Mouse (Mus musculus): ENCODE measurements around the gene Lrrc56.
A peak's percentile ranks its signal among the peaks of the same experiment; 100 is the strongest.
"Not testable (repeated sequence)": the region's sequence is repeated elsewhere in the genome, so short reads cannot be mapped to it uniquely, and the experiment has no call there.

Gene Lrrc56

GRCm38 (mm10) chr7:141218141-141218540 lies 24.2 kb downstream of the Lrrc56 start:
- no peak for DNase-seq (ENCODE audit: low spot score)

GRCm38 (mm10) chr7:141218557-141219133 lies 24.7 kb downstream of the Lrrc56 start:
- no peak for DNase-seq (ENCODE audit: low spot score)

- DNase-seq (ENCODE audit: low spot score): no peak
Observed at GRCm38 (mm10) chr7:141219558-141220099, 25.7 kb downstream of the Lrrc56 start.

- no peak for DNase-seq (ENCODE audit: low spot score)
Observed at GRCm38 (mm10) chr7:141220377-141220776, 26.4 kb downstream of the Lrrc56 start.

- DNase-seq (ENCODE audit: low spot score): peak; percentile 96
Observed at GRCm38 (mm10) chr7:141221249-141222125, 27.5 kb downstream of the Lrrc56 start.

GRCm38 (mm10) chr7:141222126-141222467 lies 28.1 kb downstream of the Lrrc56 start:
- DNase-seq (ENCODE audit: low spot score): no peak

GRCm38 (mm10) chr7:141222696-141223215 lies 28.8 kb downstream of the Lrrc56 start:
- no peak for DNase-seq (ENCODE audit: low spot score)

GRCm38 (mm10) chr7:141226535-141226934 lies 32.6 kb downstream of the Lrrc56 start:
- no peak for DNase-seq (ENCODE audit: low spot score)

- DNase-seq (ENCODE audit: low spot score): no peak
Observed at GRCm38 (mm10) chr7:141227796-141228195, 33.8 kb downstream of the Lrrc56 start.

GRCm38 (mm10) chr7:141228279-141229067 lies 34.5 kb downstream of the Lrrc56 start, which contains the start of gene Phrf1:
Gene Phrf1, plus strand, starts transcription at chr7:141228784.
- peak; percentile 91 for DNase-seq (ENCODE audit: low spot score)

GRCm38 (mm10) chr7:141229702-141230101 lies 35.7 kb downstream of the Lrrc56 start:
- DNase-seq (ENCODE audit: low spot score): no peak

- DNase-seq (ENCODE audit: low spot score): no peak
Observed at GRCm38 (mm10) chr7:141230570-141230969, 36.6 kb downstream of the Lrrc56 start.

- no peak for DNase-seq (ENCODE audit: low spot score)
Observed at GRCm38 (mm10) chr7:141231111-141231510, 37.2 kb downstream of the Lrrc56 start.

- DNase-seq (ENCODE audit: low spot score): no peak
Observed at GRCm38 (mm10) chr7:141231551-141231950, 37.6 kb downstream of the Lrrc56 start.

- not testable (repeated sequence) for DNase-seq (ENCODE audit: low spot score)
Observed at GRCm38 (mm10) chr7:141250486-141250885, 56.5 kb downstream of the Lrrc56 start.

- DNase-seq (ENCODE audit: low spot score): no peak
Observed at GRCm38 (mm10) chr7:141256159-141256558, 62.2 kb downstream of the Lrrc56 start.

Data from layer of hippocampus, adult 11-12 months (tissue).